Mouse (Mus musculus): Measurements from ENCODE around the gene Dnajc21.

DNA sequence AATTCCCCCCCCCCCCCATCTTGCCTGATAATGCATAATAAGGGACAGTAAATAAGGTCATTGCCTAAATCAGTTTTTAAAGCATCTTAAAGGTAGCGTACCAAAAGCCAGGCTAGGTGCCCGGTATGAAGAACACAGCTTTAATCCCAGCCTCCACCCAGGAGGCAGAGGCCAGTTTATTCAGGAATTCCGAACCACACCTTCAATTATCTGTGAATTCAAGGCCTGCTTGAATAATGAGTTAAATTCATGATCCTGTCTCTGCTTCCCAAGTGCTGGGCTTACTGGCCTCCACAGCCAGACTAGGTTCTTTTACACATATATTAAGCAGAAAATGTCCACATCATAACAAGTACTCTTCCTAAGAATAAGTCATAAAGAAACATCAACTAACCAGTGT, 625 bp upstream of the Dnajc21 start:
- TF ChIP-seq CTCF (IDR thresholded peaks at IDR 0.05) (no peak), POLR2A (IDR thresholded peaks at IDR 0.05; ENCODE audit: insufficient read depth, low read depth, low read length) (no peak)

Measured in heart, adult 2 months (tissue).